Mouse (Mus musculus) heart, adult 18-20 months (tissue): ENCODE measurements around the gene Ppt2. TPM values are rescaled to one million over a fixed set of nuclear protein-coding genes. Genes with fewer than 3 reads are reported as not detected.

Source experiments
- DNase-seq, 2 experiments: peaks; one replicate each; pipeline ENCODE4 v3.0.0; 2021 to 2022; ENCODE audit warnings: mixed read lengths in 1 of 2
- long read RNA-seq, 2 experiments: library from polyadenylated mRNA; stranded (forward); transcript quantifications; one replicate each; pipeline ENCODE4 v2.0.0; 2021
- total RNA-seq, 2 experiments: library from RNA; stranded (reverse); gene quantifications; 2 replicates each; pipeline ENCODE4 v1.2.3; 2021

The Ppt2 gene
- 10 to 100 TPM; 55.5 to 55.8 TPM for total RNA-seq
- long read RNA-seq, experiment 1, partial matches to known transcripts: 1 of 36 reads
- long read RNA-seq, experiment 1, other reads (novel, unspliced or antisense): 32 of 36 reads
- long read RNA-seq, experiment 2, partial matches to known transcripts: 0 of 30 reads
- long read RNA-seq, experiment 2, other reads (novel, unspliced or antisense): 27 of 30 reads

DNA sequence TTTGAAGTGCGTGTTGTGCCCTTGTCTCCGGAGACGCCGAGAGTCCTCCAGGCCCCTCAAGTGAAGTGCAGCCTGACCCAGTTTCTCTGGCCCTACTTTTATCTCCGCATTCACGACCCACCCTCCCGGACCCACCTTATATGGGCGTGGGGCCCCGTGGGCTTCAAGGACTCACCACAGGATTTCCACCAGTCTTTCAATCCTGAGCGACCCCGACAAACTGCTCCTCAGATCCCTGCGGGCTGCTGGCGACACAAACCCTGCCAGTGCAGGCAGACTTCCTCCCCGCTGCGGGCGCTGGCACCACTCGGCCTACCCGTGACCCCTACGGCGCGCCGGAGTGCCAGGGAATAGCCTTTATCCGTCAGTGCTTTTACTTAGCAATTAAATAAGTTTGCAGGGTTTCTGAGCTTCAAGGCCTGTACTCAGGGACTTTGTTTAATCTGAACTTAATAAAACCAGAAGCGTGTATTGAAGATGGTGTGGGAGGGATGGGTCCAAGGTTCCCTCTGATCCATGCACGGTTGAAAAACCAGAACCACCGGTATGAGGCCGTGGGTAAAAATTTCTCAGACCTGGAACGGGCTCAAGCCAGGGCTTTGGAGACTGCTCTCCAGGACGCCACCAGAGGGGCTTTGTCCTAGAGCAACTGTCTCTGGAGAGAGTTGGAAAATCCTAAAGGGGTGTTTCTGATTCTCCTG, at the start of gene Ppt2:
Gene Ppt2 (minus strand): TSS at position 568 of the 701 bp plus-strand sequence.
- DNase-seq: peak; percentile 64 to 82

DNA sequence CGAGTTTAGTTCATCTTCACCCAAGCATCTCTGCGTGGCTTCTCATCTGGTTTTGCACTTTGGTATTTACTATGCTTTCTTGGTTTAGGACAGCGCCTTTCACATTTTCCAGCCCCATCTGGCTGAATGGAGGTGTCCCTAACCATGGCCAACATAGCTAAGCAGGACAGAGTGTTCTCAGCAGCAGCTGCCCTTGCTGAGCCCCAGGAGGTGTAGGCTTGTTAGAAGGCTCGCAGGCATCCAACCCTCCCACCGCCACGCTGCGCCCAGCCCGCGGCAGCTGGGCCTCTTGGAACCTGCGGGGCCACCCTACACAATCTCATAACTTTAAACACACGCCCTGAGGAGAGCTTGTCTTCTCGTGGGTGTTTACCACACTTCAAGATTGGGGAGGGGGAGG, 48.4 kb upstream of the Ppt2 start:
- DNase-seq: peak in 1 of 2 experiments; percentile 69

DNA sequence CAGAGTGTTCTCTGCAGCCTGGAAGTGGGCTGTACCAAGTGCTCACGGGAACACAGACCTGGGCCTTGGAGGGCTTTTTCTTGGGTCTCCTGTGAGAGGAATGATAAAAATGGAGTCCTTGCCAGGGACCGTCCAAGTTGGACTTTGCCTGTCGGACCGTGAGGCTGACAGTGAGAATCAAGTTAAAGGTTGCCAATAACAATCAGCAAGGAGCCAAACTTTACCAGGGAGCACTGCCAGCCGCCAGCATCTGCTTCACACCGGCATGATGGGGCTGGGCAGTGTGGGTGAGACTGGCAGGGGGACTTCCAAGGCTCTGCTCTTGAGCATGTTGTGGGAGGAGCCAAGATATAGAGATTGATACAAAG, 47.8 kb upstream of the Ppt2 start:
- no peak for DNase-seq

DNA sequence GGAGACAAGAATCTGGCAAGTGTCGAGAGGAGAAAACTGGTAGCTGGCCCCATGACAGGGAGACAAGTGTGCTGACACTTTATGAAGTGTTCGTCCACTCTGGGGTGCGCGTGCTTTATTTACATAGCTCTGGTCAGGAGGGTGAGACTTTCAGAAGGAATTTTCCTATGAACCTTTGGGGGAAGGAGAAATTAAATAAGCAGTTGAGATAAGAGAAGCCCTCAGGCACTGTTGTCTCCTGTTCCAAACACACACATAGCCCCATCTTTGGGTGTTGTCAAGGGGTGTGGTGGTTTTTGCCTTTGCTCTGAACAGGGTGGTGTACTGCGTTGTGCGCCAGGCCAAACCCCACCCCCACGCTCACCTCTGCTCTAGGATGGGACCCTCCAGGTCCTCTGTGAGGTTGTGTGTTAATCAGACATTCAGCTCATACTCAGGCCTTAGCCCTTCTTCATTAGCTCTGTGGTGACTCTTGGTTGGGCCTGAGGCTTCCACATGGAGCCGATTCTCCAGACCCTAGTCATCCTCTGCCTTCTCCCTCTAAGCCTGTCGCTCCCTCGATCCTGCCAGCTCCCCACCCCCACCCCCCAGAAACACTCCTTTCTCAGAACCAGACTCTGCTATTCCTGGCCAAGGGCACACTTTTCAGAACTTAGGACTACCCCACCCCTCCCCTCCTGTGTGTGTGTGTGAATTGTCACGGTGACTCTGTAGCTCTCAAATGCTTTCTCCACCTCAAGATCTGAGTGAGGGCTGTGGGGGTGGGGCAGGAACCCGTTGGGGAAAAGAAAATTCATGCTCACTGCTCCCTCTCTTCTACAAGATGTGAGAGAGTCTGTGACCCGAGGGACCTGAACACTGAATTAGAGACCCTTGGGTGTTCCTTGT, 47.1 kb upstream of the Ppt2 start:
- no peak for DNase-seq

DNA sequence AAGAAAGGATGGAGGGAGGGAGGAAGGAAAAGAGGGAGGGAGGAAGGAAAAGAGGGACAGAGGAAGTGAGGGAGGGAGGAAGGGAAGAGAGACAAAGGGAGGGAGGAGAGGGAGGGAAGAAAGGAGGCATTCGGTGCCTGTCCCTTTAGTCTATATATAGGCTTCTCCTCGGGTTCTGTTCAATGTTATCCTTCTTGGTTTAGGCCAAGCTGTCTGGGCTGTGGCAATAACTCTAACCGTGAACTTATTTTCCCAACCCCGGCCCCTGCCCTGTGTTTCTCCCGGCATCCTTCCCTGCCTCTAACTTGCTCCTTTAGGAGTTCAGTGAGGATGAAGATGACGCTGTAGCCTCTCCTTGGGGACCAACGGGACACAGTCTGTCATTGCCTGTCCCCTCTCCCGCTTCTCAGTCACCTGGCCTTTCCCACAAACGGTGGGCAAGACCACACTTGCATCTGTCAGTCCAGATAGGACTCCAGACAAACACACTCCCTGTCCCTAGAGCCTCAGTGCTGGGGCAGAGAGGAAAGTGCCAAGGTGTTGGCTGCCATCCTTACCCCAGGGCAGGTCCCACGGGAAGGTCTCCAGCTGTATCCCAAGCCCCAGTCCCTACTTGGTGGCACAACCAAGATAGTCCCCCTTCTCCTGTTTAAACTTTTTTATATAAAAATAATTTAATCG, 46.4 kb upstream of the Ppt2 start:
- DNase-seq: no peak

DNA sequence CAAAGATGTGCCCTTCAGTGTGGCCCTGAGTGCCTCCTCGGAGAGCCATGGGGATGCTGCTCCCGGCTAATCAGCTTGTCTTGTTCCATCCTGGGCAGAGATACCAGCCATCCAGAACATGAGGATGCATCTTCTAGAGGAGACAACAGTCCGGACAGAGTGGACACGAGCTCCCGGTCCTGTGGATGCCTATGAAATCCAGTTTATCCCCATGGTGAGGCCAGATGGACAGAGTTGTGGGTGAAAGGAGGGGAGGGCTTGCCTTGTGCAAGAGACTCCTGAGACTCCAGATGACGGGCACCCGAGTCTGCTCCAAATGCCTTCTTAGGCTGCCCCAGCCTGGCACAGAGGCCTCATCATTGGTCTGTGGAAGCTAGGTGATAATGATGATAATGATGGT, 44.8 kb upstream of the Ppt2 start:
- DNase-seq: no peak

DNA sequence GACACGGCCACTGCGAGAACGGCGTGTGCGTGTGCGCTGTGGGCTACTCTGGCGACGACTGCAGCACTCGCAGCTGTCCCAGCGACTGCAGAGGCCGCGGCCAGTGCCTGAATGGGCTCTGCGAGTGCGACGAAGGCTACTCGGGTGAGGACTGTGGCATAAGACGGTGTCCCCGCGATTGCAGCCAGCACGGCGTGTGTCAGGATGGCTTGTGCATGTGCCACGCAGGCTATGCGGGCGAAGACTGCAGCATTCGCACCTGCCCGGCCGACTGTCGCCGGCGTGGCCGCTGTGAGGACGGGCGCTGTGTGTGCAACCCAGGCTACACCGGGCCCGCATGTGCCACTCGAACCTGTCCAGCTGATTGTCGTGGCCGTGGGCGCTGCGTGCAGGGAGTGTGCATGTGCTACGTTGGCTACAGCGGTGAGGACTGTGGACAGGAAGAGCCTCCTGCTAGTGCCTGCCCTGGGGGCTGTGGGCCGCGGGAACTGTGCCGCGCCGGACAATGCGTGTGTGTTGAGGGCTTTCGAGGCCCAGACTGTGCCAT, 44.0 kb upstream of the Ppt2 start:
- no peak for DNase-seq

DNA sequence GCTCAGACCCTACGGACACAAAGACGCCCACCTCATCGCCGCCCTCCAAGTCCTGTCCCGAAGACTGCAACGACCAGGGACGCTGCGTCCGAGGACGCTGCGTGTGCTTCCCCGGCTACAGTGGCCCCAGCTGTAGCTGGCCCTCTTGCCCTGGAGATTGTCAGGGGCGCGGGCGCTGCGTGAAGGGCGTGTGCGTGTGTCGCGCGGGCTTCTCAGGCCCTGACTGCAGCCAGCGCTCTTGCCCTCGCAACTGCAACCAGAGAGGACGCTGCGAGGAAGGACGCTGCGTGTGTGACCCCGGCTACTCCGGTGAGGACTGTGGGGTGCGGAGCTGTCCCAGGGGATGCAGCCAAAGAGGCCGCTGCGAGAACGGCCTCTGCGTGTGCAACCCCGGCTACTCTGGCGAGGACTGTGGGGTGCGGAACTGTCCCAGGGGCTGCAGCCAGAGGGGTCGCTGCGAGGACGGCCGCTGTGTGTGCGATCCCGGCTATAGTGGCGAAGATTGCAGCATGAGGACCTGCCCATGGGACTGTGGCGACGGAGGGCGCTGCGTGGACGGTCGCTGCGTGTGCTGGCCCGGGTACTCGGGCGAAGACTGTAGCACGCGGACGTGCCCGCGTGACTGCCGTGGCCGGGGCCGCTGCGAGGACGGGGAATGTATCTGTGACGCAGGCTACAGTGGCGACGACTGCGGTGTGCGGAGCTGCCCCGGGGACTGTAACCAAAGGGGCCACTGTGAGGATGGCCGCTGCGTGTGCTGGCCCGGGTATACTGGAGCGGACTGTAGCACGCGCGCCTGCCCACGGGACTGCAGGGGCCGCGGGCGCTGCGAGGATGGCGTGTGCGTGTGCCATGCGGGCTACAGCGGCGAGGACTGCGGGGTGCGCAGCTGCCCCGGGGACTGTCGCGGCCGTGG, 43.1 kb upstream of the Ppt2 start:
- no peak for DNase-seq

DNA sequence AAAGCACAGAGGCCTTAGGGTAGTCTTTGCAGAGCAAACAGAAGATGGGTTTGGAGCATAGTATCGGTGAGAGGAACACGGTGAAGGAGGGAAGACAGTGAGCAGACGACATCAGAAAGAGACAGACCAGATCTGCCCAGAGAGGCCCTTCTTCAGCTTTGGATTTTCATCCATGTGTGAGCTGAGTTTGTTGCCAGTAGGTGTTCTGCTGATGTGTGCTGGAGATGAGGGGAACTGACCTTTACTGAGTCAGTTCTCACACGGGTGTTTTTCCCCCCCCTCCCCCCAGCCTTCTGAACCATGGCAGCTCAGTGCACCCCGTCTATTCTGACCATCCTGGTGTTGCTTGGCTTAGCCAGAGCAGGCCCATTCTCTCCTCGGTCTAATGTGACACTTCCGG, 41.9 kb upstream of the Ppt2 start, which contains the start of gene Tnxb:
Gene Tnxb (plus strand): TSS at position 301 of the 400 bp plus-strand sequence.
- no peak for DNase-seq

DNA sequence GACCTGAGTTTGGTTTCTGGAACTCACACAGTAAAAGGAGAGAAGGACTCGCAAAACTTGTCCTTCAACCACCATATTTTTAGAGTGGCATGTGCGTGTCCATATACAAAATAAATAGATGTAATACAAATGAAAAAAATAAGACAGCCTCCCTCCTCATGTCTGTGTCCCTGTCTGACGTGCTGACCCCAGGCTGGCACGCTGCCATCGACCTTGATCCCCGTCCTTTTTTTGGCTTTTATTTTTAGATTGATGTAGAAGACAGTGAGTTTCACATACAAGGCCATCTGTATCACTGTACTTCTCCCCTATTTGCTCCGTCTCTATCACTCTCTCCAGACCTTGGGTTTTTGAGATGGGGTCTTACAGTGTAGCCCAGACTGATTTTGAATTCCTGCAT, 36.2 kb upstream of the Ppt2 start:
- DNase-seq: no peak

DNA sequence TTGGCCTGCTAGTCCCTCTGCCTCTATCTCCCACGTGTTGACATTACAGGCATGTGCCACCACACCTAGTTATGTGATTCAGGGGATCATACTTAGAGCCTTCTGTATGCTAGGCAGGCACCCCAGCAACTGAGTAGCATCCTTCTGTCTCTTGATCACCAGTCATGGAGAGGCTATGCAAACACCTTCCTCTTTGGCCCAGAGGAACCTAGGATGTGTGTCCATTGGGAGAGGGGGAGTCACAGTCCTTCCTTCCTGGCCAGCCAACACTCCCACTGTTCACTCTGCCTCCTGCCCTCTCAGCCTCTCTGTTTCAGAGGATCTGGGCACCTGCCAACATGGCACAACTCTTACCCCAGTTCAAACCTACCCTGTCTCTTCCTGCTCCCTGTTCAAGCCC, 35.2 kb upstream of the Ppt2 start:
- DNase-seq: no peak

DNA sequence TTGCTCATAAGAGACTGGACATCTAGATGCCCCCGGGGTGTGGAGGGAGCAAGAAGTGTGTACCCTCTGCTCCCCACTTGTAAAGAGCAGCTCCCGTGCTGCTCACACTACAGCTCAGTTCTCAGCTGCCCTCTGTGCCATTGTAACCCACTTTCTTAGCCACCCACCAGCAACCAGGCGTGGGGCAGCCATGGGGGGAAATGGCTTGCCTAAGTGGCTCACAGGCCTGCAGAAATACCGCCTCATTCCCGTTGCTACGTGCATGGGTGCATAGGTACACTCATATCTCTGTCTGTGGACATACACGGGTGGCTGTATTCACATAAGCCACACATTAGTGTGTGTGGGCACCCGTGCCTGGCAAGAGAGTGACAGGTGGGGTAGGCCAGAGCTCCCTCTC, 34.7 kb upstream of the Ppt2 start:
- DNase-seq: no peak

DNA sequence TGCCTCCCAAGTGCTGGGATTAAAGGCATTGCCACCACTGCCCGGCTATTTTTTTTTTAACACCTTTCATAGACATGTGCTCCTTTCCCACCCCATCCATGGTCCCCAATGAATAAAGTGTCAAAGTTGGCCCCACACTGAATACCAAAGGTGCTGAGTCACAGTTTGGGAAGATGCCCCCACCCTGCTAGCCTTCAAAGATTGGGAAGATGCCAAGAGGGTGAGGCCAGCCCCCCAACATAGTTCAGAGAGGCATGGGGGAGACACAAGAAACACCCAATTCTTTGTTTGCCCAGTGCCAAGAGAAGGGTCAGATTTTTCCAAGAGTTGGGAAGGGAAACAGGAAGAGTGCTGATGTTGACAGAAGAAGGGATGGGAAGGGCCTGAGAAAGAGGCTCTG, 34.2 kb upstream of the Ppt2 start:
- peak in 1 of 2 experiments; percentile 42 for DNase-seq

DNA sequence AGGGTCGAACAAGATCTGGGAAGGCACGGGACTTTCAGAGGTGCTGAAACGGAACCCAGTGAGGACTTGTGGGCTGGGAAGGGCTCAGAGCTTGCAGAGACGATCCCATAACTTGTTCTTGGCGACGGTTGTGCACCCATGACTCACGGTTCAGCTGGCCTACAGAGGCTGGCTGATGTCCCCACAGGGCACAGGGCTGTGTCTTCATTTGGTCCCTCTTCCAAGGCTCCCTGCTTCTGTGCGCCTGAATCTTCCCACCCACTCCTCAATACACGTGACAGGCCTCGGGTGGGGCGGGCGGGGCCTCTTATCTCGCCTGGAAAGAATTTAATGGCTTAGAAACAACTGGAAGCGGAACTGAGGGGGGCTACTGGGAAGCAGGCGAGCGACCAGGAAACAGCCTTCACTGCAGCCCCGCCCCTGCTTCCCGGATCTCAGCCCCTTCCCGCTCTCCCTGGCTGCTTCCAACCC, 32.8 kb upstream of the Ppt2 start:
- DNase-seq: peak; percentile 80 to 88

DNA sequence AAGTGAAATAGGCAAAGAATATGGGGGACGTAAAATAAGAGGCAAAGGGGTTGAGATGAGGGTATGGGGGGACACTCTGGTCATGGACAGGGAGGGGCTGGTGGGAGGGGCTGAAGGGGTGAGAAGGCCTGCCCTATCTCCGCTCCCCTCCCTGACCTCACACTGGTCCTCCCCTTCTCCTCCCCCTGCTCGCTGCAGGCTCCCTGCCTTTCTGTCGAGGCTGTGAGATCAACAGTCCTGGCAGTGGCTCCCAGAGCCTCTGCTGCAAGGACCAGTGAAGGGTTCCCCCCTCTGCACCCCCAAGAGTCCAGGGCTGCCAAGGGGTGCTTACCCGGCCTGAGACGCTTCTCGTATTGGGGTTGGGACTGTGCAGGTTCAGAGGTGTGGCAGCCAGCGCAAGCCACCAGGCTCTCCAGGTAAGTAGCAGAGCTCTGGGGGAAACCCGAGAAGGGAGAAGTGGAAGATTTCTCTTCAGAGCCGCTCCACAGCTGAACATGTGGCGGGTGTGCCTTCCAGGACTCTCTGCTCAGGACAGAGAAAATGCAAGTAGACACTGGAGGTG, 32.0 kb upstream of the Ppt2 start:
- peak; percentile 58 to 77 for DNase-seq

DNA sequence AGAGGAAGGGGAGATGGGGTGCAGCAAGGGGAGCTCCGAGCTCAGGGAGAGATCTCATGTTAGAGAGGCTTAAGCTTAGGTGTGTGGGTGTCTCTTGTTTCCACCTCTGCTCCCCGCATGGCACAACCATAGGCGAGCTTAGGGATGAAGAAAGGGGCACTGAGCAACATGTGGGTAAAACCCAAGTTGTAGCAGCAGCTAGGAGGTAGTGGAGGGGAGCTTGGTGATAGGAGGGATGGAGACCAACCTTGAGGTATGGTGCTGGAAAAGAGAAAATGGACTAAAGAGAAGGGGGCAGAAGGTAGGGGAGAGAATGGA, 31.5 kb upstream of the Ppt2 start:
- DNase-seq: no peak

DNA sequence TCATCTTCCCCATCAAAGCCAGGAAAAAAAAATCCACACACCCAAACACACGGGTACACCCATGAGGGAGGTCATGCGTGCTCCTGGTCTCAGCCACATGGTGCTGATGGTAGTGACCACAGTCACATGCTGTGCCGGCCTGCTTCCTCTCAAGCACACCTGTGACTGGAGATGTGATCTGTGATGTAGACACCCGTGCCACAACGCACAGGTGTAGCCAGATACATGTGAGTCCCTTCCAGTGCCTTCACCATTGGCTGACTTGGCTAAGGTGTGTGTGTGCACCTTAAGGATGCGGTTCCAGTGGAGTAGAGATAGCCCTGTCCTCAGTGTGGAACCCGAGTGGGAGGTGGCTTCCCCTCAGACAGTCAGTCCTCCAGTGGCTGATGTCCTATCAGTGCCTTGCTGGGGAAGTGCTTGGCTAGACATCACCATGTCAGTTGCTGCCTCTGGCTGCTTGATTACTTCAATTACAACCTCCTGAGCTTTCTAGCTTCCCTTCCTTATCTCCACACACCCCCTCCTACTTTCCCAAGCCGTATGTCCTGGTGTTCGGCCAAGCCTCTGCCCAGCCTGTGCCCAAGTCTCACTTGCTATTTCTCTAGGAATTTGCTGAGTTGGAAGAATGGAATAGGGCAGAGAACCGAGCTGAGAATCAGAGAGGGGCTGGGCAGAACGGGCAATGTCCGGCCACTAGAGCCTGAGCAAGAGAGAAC, 31.0 kb upstream of the Ppt2 start:
- DNase-seq: peak in 1 of 2 experiments; percentile 44

DNA sequence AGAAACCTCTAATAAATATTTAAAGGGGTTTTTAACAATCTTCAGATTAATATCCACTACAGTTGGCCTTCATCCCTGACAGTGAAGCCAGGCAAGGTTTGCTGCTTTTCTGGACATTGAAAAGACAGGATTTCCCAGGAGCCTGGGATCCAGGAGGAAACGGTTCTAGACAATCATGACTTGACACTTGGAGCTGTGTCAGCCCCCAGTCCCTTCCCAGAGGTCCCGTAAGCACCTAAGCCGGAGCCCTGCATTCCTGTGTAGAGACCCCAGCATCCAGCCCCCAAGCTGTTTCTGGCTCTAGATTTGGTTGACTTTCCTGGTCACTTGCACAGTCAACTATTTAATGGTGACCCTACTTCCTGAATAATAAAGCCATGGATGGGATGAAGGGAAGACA, 30.3 kb upstream of the Ppt2 start:
- DNase-seq: no peak

DNA sequence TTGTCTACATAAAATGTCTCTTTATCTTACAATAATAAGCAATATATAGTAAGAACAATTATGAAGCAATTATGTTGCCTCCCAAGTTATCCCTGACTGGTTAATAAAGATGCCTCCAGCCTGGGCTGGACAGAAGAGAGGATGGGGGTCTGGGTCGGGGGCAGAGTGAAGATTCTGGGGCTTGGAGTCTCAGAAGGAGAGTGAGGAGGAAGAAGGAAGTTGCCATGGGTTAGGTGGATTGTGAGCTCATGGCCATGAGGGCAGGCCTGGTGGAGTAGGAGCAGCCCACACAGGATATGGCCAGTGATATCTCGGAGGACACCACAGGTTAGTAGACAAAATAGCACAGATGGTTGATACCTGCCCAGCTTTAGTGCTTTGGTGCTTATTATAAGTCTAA, 29.8 kb upstream of the Ppt2 start:
- DNase-seq: no peak

DNA sequence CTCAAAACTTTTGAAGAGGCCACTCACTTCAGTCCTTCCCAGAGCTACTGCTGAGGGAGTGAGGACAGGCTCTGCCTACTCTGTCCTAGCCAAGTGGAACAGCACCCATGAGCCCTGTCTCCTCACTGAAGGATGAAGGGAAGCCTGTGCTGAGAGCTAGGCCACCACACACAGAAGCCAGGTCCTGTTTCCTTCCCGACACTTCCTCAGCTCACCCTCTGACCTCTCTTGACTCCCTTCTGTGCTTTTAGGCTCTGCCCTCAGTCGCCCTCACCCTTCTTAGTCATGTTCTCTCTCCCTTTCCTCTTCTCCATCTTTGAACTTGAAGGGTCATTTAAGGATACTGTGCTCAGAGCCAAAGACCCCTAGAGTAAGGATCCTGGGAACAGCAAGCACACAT, 29.0 kb upstream of the Ppt2 start:
- DNase-seq: peak in 1 of 2 experiments; percentile 51
